Mouse (Mus musculus) layer of hippocampus, postnatal 25 days (tissue): Measurements from ENCODE around the gene Rora. TPM values are rescaled to one million over a fixed set of nuclear protein-coding genes. Genes with fewer than 3 reads are reported as not detected.

ENCODE experiments used
- DNase-seq, 2 experiments: peaks; one replicate each; pipeline ENCODE4 v3.0.0; 2022; ENCODE audit warnings: mixed read lengths in 2 of 2, low spot score in 1 of 2; ENCODE audit errors: extremely low spot score in 1 of 2
- total RNA-seq, 2 experiments: library from RNA; stranded (reverse); gene quantifications; 2 replicates each; pipeline ENCODE4 v1.2.3; 2021

The Rora gene
- total RNA-seq, 2 experiments from 2014 or later, result 27.4 to 27.6 TPM

- DNase-seq, result no peak
Measured at GRCm38 (mm10) chr9:68874544-68874943, 221.0 kb downstream of the Rora start.

DNA sequence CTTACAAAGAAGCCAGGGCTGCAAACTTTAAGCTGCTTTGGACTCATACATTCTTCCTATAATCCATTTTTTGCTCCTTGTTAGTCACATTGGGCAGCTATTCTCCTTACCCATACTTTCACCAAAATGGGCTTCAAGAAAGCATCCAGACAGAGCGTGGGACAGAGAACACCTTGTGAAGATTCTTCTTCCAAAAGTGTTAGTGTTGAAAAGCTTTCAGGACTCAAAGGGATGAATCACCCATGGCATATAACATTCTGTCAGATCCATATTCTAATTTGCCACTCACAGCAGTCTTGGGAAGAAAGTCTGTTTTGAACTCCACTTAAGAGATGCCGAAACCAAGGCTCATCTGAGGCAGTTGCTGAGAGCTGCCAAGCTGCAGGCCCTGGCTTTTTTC is 222.2 kb downstream of the Rora start:
- no peak for DNase-seq

DNA sequence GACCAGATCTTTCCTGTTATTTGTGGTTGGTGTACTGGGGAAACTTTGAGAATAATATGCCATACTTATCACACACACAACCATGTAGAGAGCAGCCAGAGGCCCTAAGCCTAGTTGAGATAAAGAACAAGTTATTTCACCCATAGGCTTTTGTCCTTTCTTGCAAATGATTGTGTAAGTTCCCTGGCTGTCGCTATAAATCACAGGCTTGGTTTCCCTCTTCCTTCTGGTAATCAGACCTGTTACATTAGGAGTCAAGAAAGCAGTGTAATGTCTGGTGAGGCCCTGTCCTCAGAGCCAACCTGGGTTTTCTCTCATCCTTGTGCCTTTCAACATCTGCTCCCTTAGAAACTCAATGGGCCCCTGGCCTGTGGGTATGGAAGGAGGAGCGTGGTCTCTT is 222.7 kb downstream of the Rora start:
- no peak for DNase-seq

DNA sequence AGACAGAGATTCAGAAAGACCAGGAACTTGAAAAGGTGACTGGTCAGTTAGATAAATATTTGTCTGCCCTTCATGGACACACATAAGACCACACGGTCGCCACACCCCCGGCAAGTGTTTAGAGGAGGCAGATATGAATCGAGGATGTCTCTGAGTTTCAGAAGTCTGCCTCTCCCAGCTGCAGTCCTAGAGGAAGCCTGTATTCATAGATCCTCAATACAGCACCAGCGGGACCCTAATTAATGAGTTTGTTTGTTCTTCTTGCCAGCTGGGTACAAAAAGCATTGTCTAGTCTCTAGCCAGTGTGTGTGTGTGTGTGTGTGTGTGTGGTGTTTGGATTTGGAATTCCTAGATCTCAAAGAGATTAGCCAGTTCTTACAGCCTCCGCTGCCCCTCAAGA is 228.3 kb downstream of the Rora start:
- DNase-seq, result no peak

DNA sequence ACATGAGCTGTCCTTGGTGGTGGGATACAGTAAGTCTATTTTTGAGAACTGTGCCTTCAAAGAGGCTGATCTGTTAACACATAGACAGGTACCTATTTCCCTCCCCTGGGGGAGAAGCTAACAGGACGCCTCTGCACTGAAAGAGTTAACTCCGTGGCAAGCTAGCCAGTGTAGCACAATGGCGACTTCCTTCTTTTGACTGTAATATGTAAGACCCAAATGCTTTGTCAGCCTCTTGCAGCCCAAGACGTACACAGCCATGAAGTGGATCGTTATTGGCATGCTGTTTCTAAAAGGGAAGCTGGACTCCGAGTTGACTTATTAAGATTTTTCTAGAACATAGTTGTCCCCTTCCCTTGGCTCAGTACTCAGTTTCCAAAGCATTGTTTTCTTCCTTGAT is 229.4 kb downstream of the Rora start:
- no peak for DNase-seq

GRCm38 (mm10) chr9:68883687-68884086 is 230.1 kb downstream of the Rora start:
- no peak for DNase-seq

GRCm38 (mm10) chr9:68884451-68885035 is 231.0 kb downstream of the Rora start:
- DNase-seq, result no peak

GRCm38 (mm10) chr9:68888670-68889069 is 235.1 kb downstream of the Rora start:
- peak in 1 of 2 experiments; percentile 26 for DNase-seq

DNA sequence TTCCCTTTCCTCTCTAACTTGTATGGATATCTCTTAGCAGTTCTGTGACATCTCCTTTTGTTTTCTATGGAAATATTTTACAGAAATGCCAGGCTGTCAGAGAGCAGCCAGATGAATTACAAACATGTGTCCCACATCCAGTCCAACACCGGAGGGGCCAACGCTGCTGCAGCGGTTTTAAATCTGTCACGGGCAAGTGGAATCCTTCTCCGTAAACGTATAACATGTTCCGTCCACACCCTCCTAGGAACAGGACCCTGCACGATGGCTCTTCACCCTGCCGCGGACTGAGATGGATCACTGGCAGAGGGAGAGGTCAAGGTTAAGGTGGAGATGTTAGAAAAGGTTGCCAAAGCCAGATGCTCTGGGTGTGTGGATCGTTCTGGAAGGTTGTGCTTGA is 237.8 kb downstream of the Rora start:
- no peak for DNase-seq

- no peak for DNase-seq
Measured at GRCm38 (mm10) chr9:68892356-68892755, 238.8 kb downstream of the Rora start.

DNA sequence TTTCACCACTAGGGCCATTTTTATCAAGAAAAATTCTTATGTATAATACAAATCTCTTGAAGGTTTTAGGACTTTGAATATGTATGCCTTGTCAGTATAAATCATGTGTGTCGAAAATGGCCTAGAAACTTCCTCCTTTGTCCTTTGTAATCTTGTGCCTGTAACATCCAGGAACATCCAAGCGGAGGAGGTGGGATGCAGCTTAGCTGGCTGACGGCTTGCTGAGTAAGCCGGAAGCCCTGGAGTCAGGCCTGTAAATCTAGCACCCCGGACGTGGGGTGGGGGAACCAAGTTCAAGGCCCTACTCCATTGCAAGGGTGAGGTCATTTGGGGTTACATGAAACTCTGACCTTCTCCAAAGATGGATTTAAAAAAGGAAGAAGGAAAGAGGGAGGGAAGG is 239.3 kb downstream of the Rora start:
- DNase-seq, result no peak

DNA sequence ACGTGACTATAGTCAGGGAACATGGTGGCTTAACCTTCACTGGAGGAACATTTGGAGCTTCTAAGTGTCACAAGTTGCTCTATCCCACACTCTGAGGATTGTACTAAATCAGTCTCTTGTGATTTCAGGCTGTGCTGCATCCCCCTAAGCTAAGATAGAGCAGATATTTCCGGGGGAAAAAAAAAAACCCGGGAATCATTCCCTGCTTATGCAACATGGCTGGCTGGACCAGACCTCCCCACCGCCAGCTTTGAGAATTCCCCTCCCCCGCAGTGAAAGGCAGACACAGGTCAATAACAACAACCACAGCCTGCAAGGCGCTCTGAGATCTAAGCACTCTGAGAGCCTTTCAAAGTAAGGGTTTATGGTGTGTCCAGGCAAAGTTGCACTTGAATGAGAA is 244.7 kb downstream of the Rora start:
- no peak for DNase-seq

DNA sequence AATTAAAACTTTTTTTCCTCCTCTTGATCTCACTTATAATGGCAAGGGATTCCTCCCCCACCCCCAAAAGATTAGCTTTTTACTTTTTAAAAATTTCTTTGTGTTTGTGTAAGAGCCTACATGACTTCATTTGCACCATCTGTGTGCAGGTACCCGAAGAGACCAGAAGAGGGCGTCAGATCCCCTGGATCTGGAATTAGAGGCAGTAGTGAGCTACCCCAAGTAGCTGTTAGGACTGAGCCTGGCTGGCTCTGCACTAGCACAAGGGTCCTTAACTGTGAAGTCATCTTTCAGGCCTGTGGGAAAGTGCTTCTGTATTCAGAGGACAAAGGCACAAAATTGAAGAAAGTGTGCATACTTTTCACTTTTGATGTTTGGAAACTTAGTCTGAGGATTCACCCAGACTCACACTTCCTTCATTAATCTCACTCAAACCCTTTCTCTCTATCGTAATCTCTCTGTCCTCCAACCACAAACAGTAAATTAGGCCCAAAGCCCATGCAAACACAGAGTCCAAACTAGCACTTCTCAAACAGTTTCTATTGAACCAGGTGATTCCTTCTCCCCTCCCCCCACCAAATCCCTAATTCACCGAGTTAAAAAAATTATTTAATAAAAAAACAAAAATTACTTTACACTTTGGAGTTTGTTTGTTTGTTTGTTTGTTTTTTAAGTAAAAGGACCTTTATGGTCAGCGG is 246.1 kb downstream of the Rora start:
- DNase-seq, result no peak

- DNase-seq, result no peak
Measured at GRCm38 (mm10) chr9:68906361-68906883, 252.8 kb downstream of the Rora start.

GRCm38 (mm10) chr9:68912483-68913151 is 259.0 kb downstream of the Rora start:
- no peak for DNase-seq

DNA sequence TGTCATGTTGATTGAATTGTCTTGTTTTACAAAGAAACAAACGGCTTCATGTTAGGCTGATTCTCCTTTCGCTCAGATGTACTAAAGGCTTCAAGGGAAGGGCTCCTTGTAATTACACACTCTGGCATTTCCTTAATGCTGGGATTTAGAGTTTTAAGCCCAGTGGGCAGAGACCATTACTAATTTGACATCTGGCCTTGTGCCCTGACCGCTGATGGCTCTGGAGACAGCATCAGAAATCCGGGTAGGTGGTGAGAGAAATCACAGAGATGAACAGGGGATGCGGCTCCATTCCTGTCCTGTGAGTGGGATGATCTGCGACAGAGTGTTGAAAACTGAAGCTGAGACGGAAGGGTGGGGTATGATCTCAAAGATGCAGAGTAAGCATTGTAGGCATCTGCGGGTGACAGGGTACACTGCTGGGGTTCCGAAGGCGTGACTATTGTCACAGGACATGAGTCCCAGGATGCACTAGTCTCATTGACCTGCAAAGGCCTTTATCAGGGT is 259.7 kb downstream of the Rora start:
- DNase-seq, result no peak

DNA sequence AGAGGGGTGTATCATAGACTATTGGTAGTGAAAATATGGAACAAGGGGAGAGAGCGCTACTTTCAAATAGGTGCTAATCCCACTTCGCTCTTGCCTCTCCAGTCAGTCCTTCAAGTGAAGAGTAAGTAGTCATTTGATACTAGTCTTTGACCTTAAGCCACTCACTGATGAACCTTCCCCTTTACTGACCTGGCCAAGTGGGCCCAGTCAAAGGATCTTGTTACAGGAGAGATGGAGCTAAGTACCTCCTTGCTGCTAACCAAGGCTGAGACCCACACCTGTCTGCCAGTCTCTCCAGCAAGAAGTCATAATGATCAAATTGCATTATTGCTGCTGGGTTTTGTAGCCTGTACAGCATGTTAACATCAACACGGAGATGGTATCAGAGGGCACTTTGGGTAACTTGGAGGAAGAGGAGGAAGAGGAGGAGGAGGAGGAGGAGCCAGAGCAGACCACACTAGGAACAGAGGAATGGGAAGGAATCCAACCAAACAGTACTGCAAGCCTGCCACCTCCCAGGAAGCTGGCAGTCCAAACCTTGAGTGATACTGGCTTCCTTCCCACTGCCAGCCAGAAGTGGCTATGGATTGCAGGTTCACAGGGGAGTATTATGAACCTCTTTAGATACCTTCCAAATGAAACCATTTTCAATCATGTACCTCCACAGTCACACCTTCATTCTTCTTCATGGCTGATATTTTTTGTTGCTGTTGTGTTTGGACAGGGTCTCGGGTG is 261.1 kb downstream of the Rora start:
- DNase-seq, result no peak

DNA sequence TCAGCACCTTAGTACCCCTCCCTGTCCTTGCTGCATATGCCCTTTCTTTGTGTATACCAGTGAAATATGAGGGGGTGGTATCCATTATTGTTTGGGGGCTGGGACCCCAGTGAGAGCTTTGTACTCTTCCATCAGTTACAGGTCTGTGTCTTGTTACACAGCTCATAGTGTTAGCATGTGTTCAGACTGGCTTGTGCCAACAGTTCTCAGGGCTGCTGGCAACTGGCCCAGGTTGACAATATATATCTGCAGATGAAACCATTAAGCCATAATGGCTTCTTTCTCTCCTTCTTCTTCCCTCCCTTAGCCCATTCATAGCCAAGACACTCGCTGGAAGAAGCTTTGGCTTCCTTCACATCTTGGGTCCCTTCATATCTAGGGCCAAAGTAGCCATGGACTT is 263.2 kb downstream of the Rora start:
- no peak for DNase-seq

DNA sequence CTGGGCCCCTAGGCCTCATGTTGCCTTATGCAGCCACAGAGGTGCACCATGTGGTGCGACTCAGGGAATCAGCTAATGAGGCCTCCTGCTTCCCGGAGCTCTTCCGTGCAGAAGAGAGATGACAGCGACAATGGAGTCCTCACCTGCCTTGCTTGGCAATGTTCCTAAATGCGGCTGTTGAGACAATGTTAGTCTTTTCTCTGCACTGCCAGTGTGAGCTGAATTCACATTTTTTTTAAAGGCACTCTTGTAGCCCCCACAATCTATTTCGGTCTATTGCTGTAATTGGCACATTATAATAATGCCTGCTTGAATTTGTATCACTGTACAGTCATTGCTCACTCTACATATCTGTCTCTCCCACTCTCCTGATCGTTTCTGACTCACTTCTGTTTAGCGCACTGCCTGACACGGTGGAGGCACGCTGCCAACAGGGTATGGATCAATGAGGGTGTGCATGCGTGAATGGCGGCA is 269.6 kb downstream of the Rora start:
- peak in 1 of 2 experiments; percentile 30 for DNase-seq

DNA sequence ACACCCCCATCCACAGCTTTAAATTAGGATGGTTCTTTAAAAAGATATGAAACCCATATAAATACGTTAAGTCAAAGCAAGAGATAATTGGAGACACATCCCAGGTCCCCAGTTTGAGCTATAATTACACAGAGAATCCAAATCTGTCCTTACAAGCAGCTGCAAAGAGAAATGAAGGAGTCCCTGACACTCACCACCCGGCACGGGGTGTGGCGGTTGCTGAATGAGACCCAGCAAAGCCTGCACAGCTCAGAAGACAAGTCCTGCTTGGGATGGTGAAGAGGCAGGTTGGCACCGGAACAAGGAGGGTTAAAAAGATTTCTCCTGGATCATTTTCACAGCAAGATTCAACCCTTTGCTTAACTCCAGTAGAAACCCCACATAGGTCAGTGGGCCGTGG is 272.8 kb downstream of the Rora start:
- DNase-seq, result no peak

DNA sequence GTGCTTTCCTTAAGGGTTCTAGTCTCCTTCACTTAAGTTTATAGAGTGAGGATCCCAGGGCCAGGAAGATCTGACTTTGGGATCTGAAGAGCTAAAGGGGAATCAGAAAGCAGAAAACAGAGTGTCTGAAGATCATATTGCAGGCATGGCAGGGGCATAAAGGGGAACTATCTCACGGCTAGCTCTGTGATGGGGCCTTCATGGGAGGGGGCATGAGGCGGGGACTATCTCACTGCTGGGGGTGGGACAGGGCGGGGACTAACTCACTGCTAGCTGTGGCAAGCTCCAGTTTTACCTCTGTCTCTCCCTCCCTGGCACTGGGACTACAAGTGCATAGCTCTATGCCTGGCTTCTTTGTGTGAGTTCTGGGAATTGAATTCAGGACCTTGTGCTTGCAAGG is 279.6 kb downstream of the Rora start:
- no peak for DNase-seq
